Mouse (Mus musculus): ENCODE data around the gene Gm45021.

GRCm38 (mm10) chr6:48546271-48546670 lies 43.1 kb upstream of the Gm45021 start:
- TF ChIP-seq CTCF (IDR thresholded peaks at IDR 0.05; ENCODE audit: extremely low read depth, insufficient read length, insufficient replicate concordance, low read depth, low read length), result no peak
- TF ChIP-seq POLR2A (IDR thresholded peaks at IDR 0.05; ENCODE audit: low read depth, low read length), result no peak

Measured in small intestine, adult 2 months (tissue).